Comparison of ENCODE assay signal across 10 mouse cellular contexts in the genomic region with DNA sequence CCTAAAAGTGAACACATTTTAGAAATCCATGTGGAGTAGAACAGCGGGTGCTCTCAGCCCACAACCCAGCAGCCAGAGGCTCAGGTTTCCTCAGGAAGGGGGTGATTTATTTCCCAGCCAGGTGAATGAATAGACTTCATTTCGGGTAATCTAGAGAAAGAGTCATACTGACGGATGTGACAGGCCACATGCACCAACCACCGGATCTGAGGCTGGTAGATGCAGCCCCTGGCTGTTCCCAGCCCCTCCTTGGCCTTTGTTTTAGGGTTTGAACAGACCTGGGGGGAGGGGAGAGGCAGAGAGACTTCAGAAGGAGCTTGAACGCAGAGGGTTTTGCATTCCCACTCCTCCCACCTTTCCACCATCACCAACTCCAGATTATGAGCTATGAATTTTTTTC. TPM values are rescaled to one million over a fixed set of nuclear protein-coding genes. Genes with fewer than 3 reads are reported as not detected.
DNase-seq lines count a peak whose midpoint lies in the region; ATAC-seq lines count a peak whose summit lies in the region.
"Had no signal": no experiment of that assay in that cellular context is flagged by ENCODE, and none has a peak within 500 bp of the region (broad histone marks: within the 10 kb centered on the region; RNA-seq: fewer than 3 reads in every experiment).

No protein-coding gene starts in this region.

- H3K4me1 ChIP-seq in liver, embryonic 11.5 days (replicated peaks; ENCODE audit: control insufficient read depth, insufficient read depth, low read length), result peaks cover 20% of the 10 kb centered on the region
- H3K4me1 ChIP-seq in hindbrain, embryonic 11.5 days (replicated peaks; ENCODE audit: control insufficient read depth, insufficient read depth, low read length), result peaks cover 35% of the 10 kb centered on the region
- H3K4me1 ChIP-seq in midbrain, embryonic 16.5 days (ENCODE audit: control insufficient read depth, insufficient read depth, low read length), result peaks cover 40% of the 10 kb centered on the region

- no peaks in the 10 kb centered on the region for H3K9me3 ChIP-seq in liver, embryonic 11.5 days (ENCODE audit: control insufficient read depth, low read length)
- no peaks in the 10 kb centered on the region for H3K9me3 ChIP-seq in hindbrain, embryonic 11.5 days (ENCODE audit: control insufficient read depth, low read length)
- H3K9me3 ChIP-seq in midbrain, embryonic 16.5 days (replicated peaks; ENCODE audit: control insufficient read depth, low read length, poor library complexity, severe bottlenecking), result no peaks in the 10 kb centered on the region

- peaks cover 56% of the 10 kb centered on the region for H3K36me3 ChIP-seq in liver, embryonic 11.5 days (ENCODE audit: control insufficient read depth, insufficient read depth, low read length)
- H3K36me3 ChIP-seq in hindbrain, embryonic 11.5 days (ENCODE audit: control insufficient read depth, insufficient read depth, low read length), result 0 out of 2 replicates have a peak, but pooled peaks cover 2% of the 10 kb centered on the region
- H3K36me3 ChIP-seq in midbrain, embryonic 16.5 days (ENCODE audit: control insufficient read depth, insufficient read depth, low read length), result peaks cover 12% of the 10 kb centered on the region

- no peak for ATAC-seq in liver, embryonic 11.5 days (replicated peaks; ENCODE audit: low FRiP score)
- ATAC-seq in hindbrain, embryonic 11.5 days (ENCODE audit: low FRiP score), result no peak
- ATAC-seq in midbrain, embryonic 16.5 days, result no peak

- H3K9ac ChIP-seq in liver, embryonic 11.5 days (ENCODE audit: low read depth, low read length), result no peak overlapping the region
- 0 out of 2 replicates have a peak overlapping the region, but pooled peaks have one; percentile 3 for H3K9ac ChIP-seq in hindbrain, embryonic 11.5 days (ENCODE audit: low read depth, low read length)
- no peak overlapping the region for H3K9ac ChIP-seq in midbrain, embryonic 16.5 days (ENCODE audit: low read depth, low read length)

- H3K4me3 ChIP-seq in liver, embryonic 11.5 days (ENCODE audit: low read depth, low read length), result no peak overlapping the region
- H3K4me3 ChIP-seq in hindbrain, embryonic 11.5 days (ENCODE audit: low read depth, low read length), result no peak overlapping the region
- H3K4me3 ChIP-seq in midbrain, embryonic 16.5 days (ENCODE audit: low read depth, low read length), result no peak overlapping the region

- 47% methylated on average over 5 of the region's 5 CpGs for WGBS in liver, embryonic 11.5 days
- WGBS in hindbrain, embryonic 11.5 days, result 4% methylated on average over 5 of the region's 5 CpGs
- WGBS in midbrain, embryonic 16.5 days, result 13% methylated on average over 5 of the region's 5 CpGs

- no peak overlapping the region for H3K4me2 ChIP-seq in liver, embryonic 11.5 days
- no peak overlapping the region for H3K4me2 ChIP-seq in hindbrain, embryonic 11.5 days (replicated peaks; ENCODE audit: low read depth, low read length)
- no peak overlapping the region for H3K4me2 ChIP-seq in midbrain, embryonic 16.5 days (ENCODE audit: low read length)

- no peak for DNase-seq in liver, embryonic 11.5 days (ENCODE audit: low spot score)
- DNase-seq in liver, result no peak
- peak; percentile 77 for DNase-seq in embryo, embryonic 10.5 days (ENCODE audit: low spot score)
- DNase-seq in hindbrain, embryonic 11.5 days (ENCODE audit: low spot score), result peak; percentile 43
- DNase-seq in layer of hippocampus, adult 11-12 months (ENCODE audit: low spot score), result no peak
- no peak for DNase-seq in ovary, adult 18-20 months (ENCODE audit: low spot score)
- DNase-seq in gastrocnemius, postnatal 10 days, result no peak

- H3K27me3 ChIP-seq in liver, embryonic 11.5 days (replicated peaks; ENCODE audit: control insufficient read depth, insufficient read depth, low read length), result no peaks in the 10 kb centered on the region
- no peaks in the 10 kb centered on the region for H3K27me3 ChIP-seq in hindbrain, embryonic 11.5 days (ENCODE audit: control insufficient read depth, insufficient read depth, low read length)
- no peaks in the 10 kb centered on the region for H3K27me3 ChIP-seq in midbrain, embryonic 16.5 days (ENCODE audit: control insufficient read depth, insufficient read depth, low read depth, low read length)

- peak overlapping the region; percentile 0 for H3K27ac ChIP-seq in liver, embryonic 11.5 days (ENCODE audit: low read depth, low read length)
- H3K27ac ChIP-seq in hindbrain, embryonic 11.5 days (ENCODE audit: low read depth, low read length), result peak overlapping the region; percentile 97
- peak overlapping the region; percentile 96; the same call in 1 of the 2 replicates for H3K27ac ChIP-seq in midbrain, embryonic 16.5 days (ENCODE audit: low read length)

RNA-seq across cellular contexts. Expression of gene Gpr84, which starts 14.6 kb away (rescaled TPM):
- polyA plus RNA-seq in liver, embryonic 11.5 days (2014; fragmentation: Nextera tagmentation; extraction: Ambion mirVana), result 0.49 and 0.78 TPM in 2 replicates
- polyA plus RNA-seq in hindbrain, embryonic 11.5 days (2014; fragmentation: Nextera tagmentation; extraction: Ambion mirVana), result 0.11 and 0.34 TPM in 2 replicates
- polyA plus RNA-seq in midbrain, embryonic 16.5 days (2015; fragmentation: Nextera tagmentation; extraction: Ambion mirVana), result 0.40 and 0.64 TPM in 2 replicates
- total RNA-seq in gastrocnemius, postnatal 10 days (2021), result under 1 TPM in 1 of 2 experiments, not detected in 1; 0.14 TPM
- polyA plus RNA-seq: heart, embryonic 16.5 days had no signal

RNA-seq across cellular contexts. Expression of gene Copz1, which starts 23.3 kb away (rescaled TPM):
- polyA plus RNA-seq in liver, embryonic 11.5 days (2014; fragmentation: Nextera tagmentation; extraction: Ambion mirVana), result 298 and 328 TPM in 2 replicates
- polyA plus RNA-seq in hindbrain, embryonic 11.5 days (2014; fragmentation: Nextera tagmentation; extraction: Ambion mirVana), result 310 and 313 TPM in 2 replicates
- polyA plus RNA-seq in midbrain, embryonic 16.5 days (2015; fragmentation: Nextera tagmentation; extraction: Ambion mirVana), result 200 and 205 TPM in 2 replicates
- total RNA-seq in gastrocnemius, postnatal 10 days (2021), result 10 to 100 TPM; 45.3 to 51.4 TPM

RNA-seq across cellular contexts. Expression of gene Nfe2, which starts 37.6 kb away (rescaled TPM):
- polyA plus RNA-seq in liver, embryonic 11.5 days (2014; fragmentation: Nextera tagmentation; extraction: Ambion mirVana), result 94.1 and 108 TPM in 2 replicates
- 4.7 and 5.0 TPM in 2 replicates for polyA plus RNA-seq in hindbrain, embryonic 11.5 days (2014; fragmentation: Nextera tagmentation; extraction: Ambion mirVana)
- polyA plus RNA-seq in midbrain, embryonic 16.5 days (2015; fragmentation: Nextera tagmentation; extraction: Ambion mirVana), result 0.52 and 0.68 TPM in 2 replicates
- total RNA-seq in gastrocnemius, postnatal 10 days (2021), result 1 to 10 TPM in 1 of 2 experiments, not detected in 1; 1.2 TPM
- total RNA-seq: left cerebral cortex, adult 8-10 months had no signal

RNA-seq across cellular contexts. Expression of gene Zfp385a, which starts 44.0 kb away (rescaled TPM):
- polyA plus RNA-seq in liver, embryonic 11.5 days (2014; fragmentation: Nextera tagmentation; extraction: Ambion mirVana), result 23.2 and 24.8 TPM in 2 replicates
- polyA plus RNA-seq in hindbrain, embryonic 11.5 days (2014; fragmentation: Nextera tagmentation; extraction: Ambion mirVana), result 19.7 and 22.2 TPM in 2 replicates
- 20.1 and 22.7 TPM in 2 replicates for polyA plus RNA-seq in midbrain, embryonic 16.5 days (2015; fragmentation: Nextera tagmentation; extraction: Ambion mirVana)
- 10 to 100 TPM; 39.3 to 45.7 TPM for total RNA-seq in gastrocnemius, postnatal 10 days (2021)

RNA-seq across cellular contexts. Expression of gene Hnrnpa1, which starts 55.6 kb away (rescaled TPM):
- polyA plus RNA-seq in liver, embryonic 11.5 days (2014; fragmentation: Nextera tagmentation; extraction: Ambion mirVana), result 917 and 938 TPM in 2 replicates
- 1,309 and 1,311 TPM in 2 replicates for polyA plus RNA-seq in hindbrain, embryonic 11.5 days (2014; fragmentation: Nextera tagmentation; extraction: Ambion mirVana)
- 630 and 680 TPM in 2 replicates for polyA plus RNA-seq in midbrain, embryonic 16.5 days (2015; fragmentation: Nextera tagmentation; extraction: Ambion mirVana)
- total RNA-seq in gastrocnemius, postnatal 10 days (2021), result 100 to 1,000 TPM; 177 to 187 TPM

Comparison
In these comparisons a context has a peak if more than half of its experiments do, and no peak if none do; other contexts are left out.
1. DNase-seq: peak in embryo, embryonic 10.5 days (single experiment) and hindbrain, embryonic 11.5 days (single experiment); none in liver, embryonic 11.5 days (single experiment), liver (single experiment), layer of hippocampus, adult 11-12 months (single experiment), ovary, adult 18-20 months (single experiment) and gastrocnemius, postnatal 10 days (single experiment).
2. H3K27ac ChIP-seq: peak in every context shown above with its lines; median percentile 97 in hindbrain, embryonic 11.5 days; 96 in midbrain, embryonic 16.5 days; 0 in liver, embryonic 11.5 days.
3. RNA of gene Nfe2, which starts 37.6 kb away (polyA plus RNA-seq): 94.1 to 108 TPM in liver, embryonic 11.5 days; 4.7 to 5.0 TPM in hindbrain, embryonic 11.5 days and 0.52 to 0.68 TPM in midbrain, embryonic 16.5 days; every median in the first group is over 10 times any median in the second.